Mouse (Mus musculus): ENCODE results near the gene Frem1. TPM values are rescaled to one million over a fixed set of nuclear protein-coding genes. Genes with fewer than 3 reads are reported as not detected.

Gene Frem1
- polyA plus RNA-seq, 1 experiment from 2014 or later = 0.35 TPM

DNA sequence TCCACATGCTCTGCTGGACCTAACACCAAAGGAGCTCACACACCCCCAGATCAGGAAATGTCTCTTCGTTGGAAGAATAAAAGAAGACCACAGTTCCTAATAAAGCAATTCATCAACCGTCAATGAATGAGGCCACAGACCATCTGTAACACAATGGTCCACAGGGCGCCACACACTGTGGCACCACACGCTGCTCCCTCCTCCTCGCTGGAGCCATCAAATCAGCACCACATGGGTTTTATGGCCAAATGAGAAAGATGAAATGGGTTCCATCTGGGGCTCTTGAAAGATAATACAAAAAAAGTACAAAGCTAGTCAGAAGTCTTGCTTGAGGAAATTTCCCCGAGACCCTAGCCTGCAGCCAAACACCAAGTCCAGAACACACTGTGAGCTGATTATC is 6.9 kb downstream of the Frem1 start:
- Histone ChIP-seq H3K9me3 (ENCODE audit: low read length) (no peaks in the 10 kb centered on the region), H3K4me3 (ENCODE audit: low read depth, low read length) (no peak overlapping the region), H3K27ac (ENCODE audit: low read depth) (no peak overlapping the region), H3K4me1 (ENCODE audit: insufficient read depth) (no peaks in the 10 kb centered on the region), H3K27me3 (ENCODE audit: insufficient read depth, low read length) (peaks cover 4% of the 10 kb centered on the region; the same call in 1 of the 2 replicates), H3K4me2 (ENCODE audit: low read depth, low read length) (no peak overlapping the region), H3K9ac (replicated peaks) (no peak overlapping the region), H3K36me3 (replicated peaks; ENCODE audit: insufficient read depth, low read length) (no peaks in the 10 kb centered on the region)
- 71% methylated on average over 6 of the region's 6 CpGs for WGBS (ENCODE audit: insufficient replicate concordance)
- TF ChIP-seq CTCF (IDR thresholded peaks at IDR 0.05; ENCODE audit: low read depth) = no peak
- no peak for TF ChIP-seq EP300 (IDR thresholded peaks at IDR 0.05; ENCODE audit: low read depth)
- no peak for ATAC-seq
- no peak for DNase-seq

DNA sequence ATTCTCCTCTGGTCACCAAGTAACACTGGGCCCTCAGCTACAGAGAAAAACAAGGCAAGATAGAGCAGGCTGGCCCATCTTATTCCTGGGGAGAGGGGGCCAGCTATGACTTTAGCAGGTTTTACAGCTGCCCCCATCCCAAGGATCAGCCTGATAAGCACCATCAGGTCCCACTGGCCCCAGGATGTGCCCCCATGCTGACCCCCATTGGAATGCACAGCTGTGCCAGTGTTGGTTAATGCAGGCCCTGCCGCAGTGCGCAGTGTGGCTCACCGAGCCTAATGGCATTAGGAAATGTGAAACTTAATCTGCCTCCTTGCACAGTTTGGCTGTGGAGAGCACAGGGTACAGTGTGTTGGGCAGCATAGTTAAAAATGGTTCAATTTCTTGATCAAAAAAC is 11.4 kb downstream of the Frem1 start:
- H3K4me2 ChIP-seq (ENCODE audit: low read depth, low read length) = no peak overlapping the region
- H3K9me3 ChIP-seq (ENCODE audit: low read length) = no peaks in the 10 kb centered on the region
- H3K4me1 ChIP-seq (ENCODE audit: insufficient read depth) = no peaks in the 10 kb centered on the region
- no peak overlapping the region for H3K9ac ChIP-seq (replicated peaks)
- no peak for TF ChIP-seq CTCF (IDR thresholded peaks at IDR 0.05; ENCODE audit: low read depth)
- no peak for TF ChIP-seq EP300 (IDR thresholded peaks at IDR 0.05; ENCODE audit: low read depth)
- H3K27me3 ChIP-seq (ENCODE audit: insufficient read depth, low read length) = no peaks in the 10 kb centered on the region
- WGBS (ENCODE audit: insufficient replicate concordance) = 74% methylated on average over 3 of the region's 3 CpGs
- no peaks in the 10 kb centered on the region for H3K36me3 ChIP-seq (replicated peaks; ENCODE audit: insufficient read depth, low read length)
- DNase-seq (no peak), ATAC-seq (no peak)
- no peak overlapping the region for H3K27ac ChIP-seq (ENCODE audit: low read depth)
- no peak overlapping the region for H3K4me3 ChIP-seq (ENCODE audit: low read depth, low read length)

DNA sequence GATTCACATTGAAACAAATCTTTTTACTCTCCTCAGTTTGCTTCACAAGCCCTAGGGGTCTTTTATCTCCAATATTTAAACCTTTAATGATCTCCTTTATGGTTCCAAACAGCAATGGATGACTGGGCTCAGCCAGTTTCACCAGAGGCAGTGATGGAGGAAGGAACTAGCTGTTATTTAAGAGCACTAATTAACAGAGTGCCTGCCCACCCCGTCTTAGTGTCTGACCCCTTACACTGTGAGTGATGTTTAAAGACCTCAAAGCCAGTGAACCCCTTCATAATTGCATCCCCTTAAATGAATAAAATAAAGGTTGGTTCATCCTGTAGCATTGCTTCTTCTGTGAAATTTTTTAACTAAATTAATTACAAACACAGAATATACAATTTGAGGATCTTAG is 19.4 kb downstream of the Frem1 start:
- no peaks in the 10 kb centered on the region for H3K9me3 ChIP-seq (ENCODE audit: low read length)
- no peak overlapping the region for H3K4me2 ChIP-seq (ENCODE audit: low read depth, low read length)
- no peak overlapping the region for H3K27ac ChIP-seq (ENCODE audit: low read depth)
- no peaks in the 10 kb centered on the region for H3K4me1 ChIP-seq (ENCODE audit: insufficient read depth)
- no peaks in the 10 kb centered on the region for H3K27me3 ChIP-seq (ENCODE audit: insufficient read depth, low read length)
- ATAC-seq = no peak
- H3K4me3 ChIP-seq (ENCODE audit: low read depth, low read length) = no peak overlapping the region
- WGBS (ENCODE audit: insufficient replicate concordance) = 67% methylated on average over 1 of the region's 1 CpGs
- no peak for DNase-seq
- no peak for TF ChIP-seq EP300 (IDR thresholded peaks at IDR 0.05; ENCODE audit: low read depth)
- no peak for TF ChIP-seq CTCF (IDR thresholded peaks at IDR 0.05; ENCODE audit: low read depth)
- no peak overlapping the region for H3K9ac ChIP-seq (replicated peaks)
- H3K36me3 ChIP-seq (replicated peaks; ENCODE audit: insufficient read depth, low read length) = no peaks in the 10 kb centered on the region

DNA sequence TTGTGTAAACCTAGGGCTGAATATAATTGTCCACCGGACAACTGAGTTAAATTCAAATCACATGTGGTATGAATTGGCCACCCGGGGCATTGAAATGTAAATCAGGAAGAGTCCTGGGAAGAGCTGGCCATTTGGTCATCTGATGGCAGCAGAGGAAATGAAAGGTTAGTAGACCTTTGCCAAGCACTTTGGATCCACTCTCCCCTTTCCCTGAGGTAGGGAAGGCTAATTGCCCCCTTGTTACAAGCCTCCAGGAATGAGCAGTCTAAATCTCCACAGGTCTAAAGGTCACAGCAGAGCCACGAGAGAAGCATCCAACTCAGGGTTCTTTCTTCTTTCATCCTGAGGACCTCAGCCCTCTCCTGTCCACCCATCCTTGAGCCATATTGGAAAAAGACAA is 20.5 kb downstream of the Frem1 start:
- Histone ChIP-seq H3K4me3 (ENCODE audit: low read depth, low read length) (no peak overlapping the region), H3K27ac (ENCODE audit: low read depth) (no peak overlapping the region), H3K9ac (replicated peaks) (no peak overlapping the region), H3K9me3 (ENCODE audit: low read length) (no peaks in the 10 kb centered on the region), H3K4me1 (ENCODE audit: insufficient read depth) (no peaks in the 10 kb centered on the region), H3K36me3 (replicated peaks; ENCODE audit: insufficient read depth, low read length) (no peaks in the 10 kb centered on the region), H3K4me2 (ENCODE audit: low read depth, low read length) (no peak overlapping the region), H3K27me3 (ENCODE audit: insufficient read depth, low read length) (no peaks in the 10 kb centered on the region)
- no peak for TF ChIP-seq EP300 (IDR thresholded peaks at IDR 0.05; ENCODE audit: low read depth)
- TF ChIP-seq CTCF (IDR thresholded peaks at IDR 0.05; ENCODE audit: low read depth) = no peak
- ATAC-seq (no peak), DNase-seq (no peak)
- WGBS (ENCODE audit: insufficient replicate concordance) = 58% methylated on average over 3 of the region's 3 CpGs

DNA sequence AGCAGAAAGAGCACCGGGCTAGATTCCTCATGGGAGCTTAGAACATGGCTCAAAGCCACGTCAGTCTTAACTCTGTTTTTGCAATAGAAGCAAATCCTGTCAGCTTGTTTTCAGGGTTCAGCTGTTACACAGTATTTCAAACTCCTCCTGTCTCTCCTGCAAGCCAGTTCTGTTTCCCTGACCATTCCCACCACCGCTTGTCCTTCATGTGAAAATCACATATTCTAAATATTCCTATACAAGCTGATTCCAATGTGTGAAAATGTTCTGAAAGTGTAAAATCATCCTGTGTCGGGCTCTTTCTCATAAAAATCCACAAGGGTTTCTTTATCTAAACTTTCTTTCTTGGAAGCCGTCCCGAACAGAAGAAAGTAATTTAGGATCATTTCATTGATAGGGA is 22.0 kb downstream of the Frem1 start:
- H3K9me3 ChIP-seq (ENCODE audit: low read length) = no peaks in the 10 kb centered on the region
- no peak overlapping the region for H3K4me3 ChIP-seq (ENCODE audit: low read depth, low read length)
- ATAC-seq = no peak
- H3K4me1 ChIP-seq (ENCODE audit: insufficient read depth) = no peaks in the 10 kb centered on the region
- H3K36me3 ChIP-seq (replicated peaks; ENCODE audit: insufficient read depth, low read length) = no peaks in the 10 kb centered on the region
- no peaks in the 10 kb centered on the region for H3K27me3 ChIP-seq (ENCODE audit: insufficient read depth, low read length)
- DNase-seq = no peak
- no peak overlapping the region for H3K4me2 ChIP-seq (ENCODE audit: low read depth, low read length)
- no peak overlapping the region for H3K27ac ChIP-seq (ENCODE audit: low read depth)
- WGBS (ENCODE audit: insufficient replicate concordance) = 78% methylated on average over 6 of the region's 6 CpGs
- TF ChIP-seq CTCF (IDR thresholded peaks at IDR 0.05; ENCODE audit: low read depth) (no peak), EP300 (IDR thresholded peaks at IDR 0.05; ENCODE audit: low read depth) (no peak)
- H3K9ac ChIP-seq (replicated peaks) = no peak overlapping the region

DNA sequence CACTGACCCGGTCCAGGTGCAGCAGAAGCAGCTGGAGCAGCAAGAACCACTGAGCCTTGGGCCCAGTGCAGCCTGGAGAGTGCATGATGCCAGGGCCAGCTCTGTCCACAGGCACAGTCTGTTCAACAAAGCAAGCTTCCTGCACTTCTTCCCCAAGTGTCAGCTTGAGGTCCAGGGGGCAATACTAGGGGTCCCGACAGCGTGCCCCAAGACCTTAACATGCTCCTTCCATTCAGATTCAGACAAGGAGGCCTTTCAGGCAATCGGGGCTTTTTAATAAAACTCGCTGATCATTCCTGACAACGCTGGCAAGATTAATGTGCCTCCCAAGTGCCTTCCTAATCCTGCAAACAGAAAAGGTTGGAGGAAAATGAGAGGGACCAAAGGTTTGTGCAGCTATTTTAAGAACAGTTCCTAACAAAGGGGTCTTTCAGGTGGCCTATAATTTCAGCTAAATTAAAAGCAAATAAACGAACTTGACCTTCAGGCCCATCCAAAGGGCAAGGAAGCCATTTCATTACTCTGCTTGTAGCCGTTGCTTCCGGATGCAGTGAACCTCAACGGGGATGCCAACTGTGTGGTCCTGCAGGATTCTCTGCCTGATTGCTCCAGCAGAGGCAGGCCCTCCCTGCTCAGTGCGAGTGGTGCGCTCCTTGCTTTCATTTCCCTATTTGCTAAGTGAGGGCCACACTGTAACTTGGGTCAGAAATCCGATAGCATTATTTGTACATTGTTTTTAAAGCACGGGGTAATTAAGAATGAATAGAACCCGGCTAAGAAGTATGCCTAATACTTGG is 31.2 kb downstream of the Frem1 start:
- 69% methylated on average over 15 of the region's 15 CpGs for WGBS (ENCODE audit: insufficient replicate concordance)
- no peaks in the 10 kb centered on the region for H3K4me1 ChIP-seq (ENCODE audit: insufficient read depth)
- no peaks in the 10 kb centered on the region for H3K36me3 ChIP-seq (replicated peaks; ENCODE audit: insufficient read depth, low read length)
- no peak for DNase-seq
- H3K27me3 ChIP-seq (ENCODE audit: insufficient read depth, low read length) = no peaks in the 10 kb centered on the region
- no peak for ATAC-seq
- no peak overlapping the region for H3K4me2 ChIP-seq (ENCODE audit: low read depth, low read length)
- no peaks in the 10 kb centered on the region for H3K9me3 ChIP-seq (ENCODE audit: low read length)
- no peak overlapping the region for H3K4me3 ChIP-seq (ENCODE audit: low read depth, low read length)
- TF ChIP-seq EP300 (IDR thresholded peaks at IDR 0.05; ENCODE audit: low read depth) (no peak), CTCF (IDR thresholded peaks at IDR 0.05; ENCODE audit: low read depth) (no peak)
- H3K9ac ChIP-seq (replicated peaks) = no peak overlapping the region
- H3K27ac ChIP-seq (ENCODE audit: low read depth) = no peak overlapping the region

All from liver, postnatal 0 days (tissue).